Mouse (Mus musculus) kidney, postnatal 4 days (tissue): ENCODE measurements around the gene Tipin.
"Not testable (repeated sequence)": the region's sequence is repeated elsewhere in the genome, so short reads cannot be mapped to it uniquely, and the experiment has no call there.

ENCODE experiments used
- DNase-seq, 2 experiments: peaks; one replicate each; pipeline ENCODE4 v3.0.0; 2021; ENCODE audit warnings: mixed read lengths in 2 of 2

Tipin gene

GRCm38 (mm10) chr9:64272611-64273010 is 8.8 kb upstream of the Tipin start:
- peak; percentile 76 to 79 for DNase-seq

- DNase-seq = no peak
Measured at GRCm38 (mm10) chr9:64273757-64274156, 7.6 kb upstream of the Tipin start.

- no peak for DNase-seq
Measured at GRCm38 (mm10) chr9:64274291-64274690, 7.1 kb upstream of the Tipin start.

GRCm38 (mm10) chr9:64274919-64275318 is 6.5 kb upstream of the Tipin start:
- DNase-seq = peak; percentile 49 to 56

- DNase-seq = peak; percentile 85 to 87
Measured at GRCm38 (mm10) chr9:64277706-64278105, 3.7 kb upstream of the Tipin start.

GRCm38 (mm10) chr9:64278665-64279310 is 2.6 kb upstream of the Tipin start:
- DNase-seq = no peak

GRCm38 (mm10) chr9:64281781-64282178 is 399 bp downstream of the Tipin start:
- no peak for DNase-seq

- no peak for DNase-seq
Measured at GRCm38 (mm10) chr9:64282404-64282987, 1.1 kb downstream of the Tipin start.

- DNase-seq = not testable (repeated sequence)
Measured at GRCm38 (mm10) chr9:64303086-64303485, 21.7 kb downstream of the Tipin start.

GRCm38 (mm10) chr9:64306476-64307312 is 25.3 kb downstream of the Tipin start:
- no peak for DNase-seq

- peak; percentile 49 to 61 for DNase-seq
Measured at GRCm38 (mm10) chr9:64310996-64311785, 29.8 kb downstream of the Tipin start.

- peak; percentile 9 to 19 for DNase-seq
Measured at GRCm38 (mm10) chr9:64312128-64312527, 30.7 kb downstream of the Tipin start.

- no peak for DNase-seq
Measured at GRCm38 (mm10) chr9:64314696-64315095, 33.3 kb downstream of the Tipin start.

- DNase-seq = no peak
Measured at GRCm38 (mm10) chr9:64316986-64317385, 35.6 kb downstream of the Tipin start.

- no peak for DNase-seq
Measured at GRCm38 (mm10) chr9:64323976-64324375, 42.6 kb downstream of the Tipin start.

GRCm38 (mm10) chr9:64335825-64336224 is 54.4 kb downstream of the Tipin start:
- no peak for DNase-seq

GRCm38 (mm10) chr9:64339361-64339760 is 58.0 kb downstream of the Tipin start:
- peak in 1 of 2 experiments; percentile 10 for DNase-seq

- peak; percentile 80 to 89 for DNase-seq
Measured at GRCm38 (mm10) chr9:64340351-64341253, 59.2 kb downstream of the Tipin start.

GRCm38 (mm10) chr9:64341254-64341566 is 59.8 kb downstream of the Tipin start, which contains the start of gene Dis3l:
Gene Dis3l, minus strand, starts transcription at chr9:64341288.
- no peak for DNase-seq

GRCm38 (mm10) chr9:64341671-64342070 is 60.3 kb downstream of the Tipin start:
- no peak for DNase-seq

GRCm38 (mm10) chr9:64343656-64344055 is 62.3 kb downstream of the Tipin start:
- no peak for DNase-seq

- no peak for DNase-seq
Measured at GRCm38 (mm10) chr9:64345931-64346330, 64.5 kb downstream of the Tipin start.
